Mouse (Mus musculus): ENCODE data around the gene Sec31a.

- TF ChIP-seq CTCF (IDR thresholded peaks at IDR 0.05) (no peak), EP300 (IDR thresholded peaks at IDR 0.05) (no peak)
Measured at GRCm38 (mm10) chr5:100317010-100317409, 99.0 kb downstream of the Sec31a start.

Data from lung, postnatal 0 days (tissue).